Mouse (Mus musculus) T-helper 2 cell (primary cell): Measurements from ENCODE around the gene Anxa2.

ENCODE experiments used
- in situ Hi-C: fragments of 300-600 bp; cut with MboI, MseI; formaldehyde crosslinking; loops from one replicate; pipeline ENCODE4 v1.15.1; 2025; ENCODE audit warnings: high pct_unique_total_duplicates

Gene Anxa2

GRCm38 (mm10) chr9:69458982-69459381 lies 5.6 kb downstream of the Anxa2 start:
- in situ Hi-C loops = no loop called here

- in situ Hi-C loops = no loop called here
Measured at GRCm38 (mm10) chr9:69459876-69460275, 6.5 kb downstream of the Anxa2 start.

DNA sequence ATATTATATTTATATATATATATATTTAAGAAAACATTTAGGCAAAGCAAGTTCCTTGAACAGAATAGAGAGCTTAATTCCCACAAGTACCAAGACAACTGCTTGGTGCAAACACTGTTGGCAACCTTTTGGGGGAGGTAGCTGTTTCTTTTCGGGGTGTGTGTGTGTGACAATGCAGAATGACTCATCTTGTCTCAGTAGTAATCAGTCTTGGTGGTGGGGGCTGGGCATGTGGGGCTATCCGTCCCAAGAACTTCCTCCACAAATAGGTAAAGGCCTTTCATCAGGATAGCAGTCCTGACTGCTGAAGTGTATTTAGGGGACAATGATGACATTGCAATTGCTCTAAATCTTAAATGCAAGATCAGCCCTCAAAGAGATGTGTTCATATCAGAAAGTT lies 9.6 kb downstream of the Anxa2 start:
- in situ Hi-C loops = no loop called here

GRCm38 (mm10) chr9:69464109-69464756 lies 10.8 kb downstream of the Anxa2 start:
- in situ Hi-C loops = no loop called here

GRCm38 (mm10) chr9:69466098-69466497 lies 12.7 kb downstream of the Anxa2 start:
- in situ Hi-C loops = no loop called here

- in situ Hi-C loops = no loop called here
Measured at GRCm38 (mm10) chr9:69467310-69467939, 14.0 kb downstream of the Anxa2 start.

DNA sequence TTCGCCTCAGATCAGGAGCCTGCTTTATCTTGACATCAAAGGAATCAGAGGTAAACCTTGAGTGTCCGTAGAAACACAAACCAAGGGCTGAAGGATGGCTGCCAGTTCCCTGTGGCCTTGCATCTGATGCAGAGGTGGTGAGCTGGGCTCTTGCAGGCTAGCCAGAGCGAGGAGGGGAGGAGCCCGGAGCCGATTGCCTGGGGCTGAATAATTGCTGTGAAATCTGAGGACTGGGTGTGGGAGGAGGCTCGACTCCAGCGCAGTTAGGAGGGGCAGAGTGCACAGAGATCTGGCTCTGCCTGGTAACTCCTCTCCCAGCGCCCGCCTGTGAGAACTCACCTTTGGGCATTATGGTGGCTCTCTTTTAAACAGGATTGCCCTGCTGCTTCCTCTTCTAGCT lies 15.6 kb downstream of the Anxa2 start:
- in situ Hi-C loops = no loop called here

- in situ Hi-C loops = loop anchor here (5.0 kb wide), 1 partner anchor 33 kb away; no protein-coding TSS in a partner anchor
Measured at GRCm38 (mm10) chr9:69470362-69470761, 16.9 kb downstream of the Anxa2 start.

DNA sequence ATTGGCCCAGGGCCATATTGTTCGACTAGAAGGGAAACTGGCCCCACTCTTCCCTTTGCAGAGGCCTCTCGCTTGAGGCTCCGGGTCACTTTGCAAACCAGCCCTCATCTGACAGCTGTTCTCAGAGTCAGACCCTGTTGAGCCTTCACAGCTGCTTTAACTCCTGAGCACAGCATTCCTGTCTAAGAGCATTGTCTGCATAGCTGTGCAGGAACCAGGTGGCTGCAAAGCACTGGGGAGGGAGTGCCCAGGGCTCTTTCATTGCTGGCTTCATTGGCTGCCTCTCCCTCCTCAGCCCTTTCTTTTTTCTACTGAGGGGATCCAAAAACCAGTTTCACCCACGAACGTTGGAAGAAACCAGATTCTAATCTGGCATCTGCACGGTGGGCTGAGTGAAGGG lies 17.5 kb downstream of the Anxa2 start:
- in situ Hi-C loops = loop anchor here (5.0 kb wide), 1 partner anchor 34 kb away; no protein-coding TSS in a partner anchor

DNA sequence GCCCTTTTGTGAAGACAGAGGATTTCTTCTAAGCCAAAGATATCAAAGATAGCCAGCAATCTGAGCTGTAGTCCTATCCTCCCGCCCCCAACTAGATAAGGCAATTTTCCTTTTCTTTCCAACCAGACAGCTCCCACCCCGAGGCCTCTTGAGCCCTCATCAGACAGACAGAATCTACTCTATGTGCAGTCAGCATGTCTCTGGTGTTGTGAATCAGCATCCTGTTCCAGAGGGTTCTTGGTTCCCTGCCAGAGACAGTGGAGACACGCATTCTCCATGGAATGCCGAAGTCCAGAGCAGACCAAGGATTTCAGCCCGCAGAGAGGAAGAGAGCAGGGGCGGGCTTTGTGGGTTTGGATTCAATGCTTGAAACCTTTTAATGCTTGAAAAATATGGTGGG lies 19.3 kb downstream of the Anxa2 start:
- in situ Hi-C loops = loop anchor here (5.0 kb wide), 1 partner anchor 35 kb away; no protein-coding TSS in a partner anchor

DNA sequence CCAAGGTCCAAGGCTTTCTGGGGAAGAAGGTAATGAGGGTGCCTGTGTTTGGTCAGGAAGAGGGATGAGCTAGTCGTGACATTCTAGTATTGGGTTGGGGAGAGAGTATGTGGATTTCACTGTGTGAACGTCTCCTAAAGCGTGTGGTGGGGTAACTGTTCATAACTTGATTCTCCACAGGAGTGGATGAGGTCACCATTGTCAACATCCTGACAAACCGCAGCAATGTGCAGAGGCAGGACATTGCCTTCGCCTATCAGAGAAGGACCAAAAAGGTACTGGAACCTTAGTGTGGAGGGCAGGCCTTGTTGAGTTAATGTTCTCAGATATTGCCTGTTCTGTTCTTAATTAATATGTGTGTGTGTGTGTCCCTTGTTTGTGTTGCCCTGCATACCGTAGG lies 22.5 kb downstream of the Anxa2 start:
- in situ Hi-C loops = no loop called here

DNA sequence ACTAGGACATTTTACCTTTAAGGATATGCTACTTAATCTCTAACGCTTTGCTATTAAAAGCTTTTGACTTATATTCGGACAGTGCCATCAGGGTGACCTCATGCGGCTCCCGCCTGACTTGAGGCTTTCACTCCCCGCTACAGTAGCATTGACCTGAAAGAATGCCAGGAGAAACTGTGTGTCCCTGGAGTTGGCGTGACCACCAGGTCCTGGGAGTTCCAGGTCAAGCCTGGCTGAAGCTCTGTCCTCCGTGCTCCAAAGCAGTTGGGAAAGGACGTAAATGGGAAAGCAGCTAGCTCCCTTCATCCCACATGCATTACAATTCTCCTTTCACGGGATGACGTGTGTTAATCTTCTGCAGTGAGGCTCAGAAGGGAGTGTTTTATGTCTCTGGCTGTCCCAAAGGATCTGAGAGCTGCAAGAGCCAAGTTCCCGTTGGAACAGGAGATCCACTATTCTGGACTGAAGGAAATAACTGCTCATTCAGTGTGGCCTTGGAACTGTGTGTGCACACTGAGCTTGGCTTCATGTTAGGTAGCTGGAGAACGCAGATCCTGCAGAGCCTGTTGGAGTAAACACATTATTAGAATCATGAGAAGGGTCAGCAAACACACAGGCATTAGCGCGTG lies 23.9 kb downstream of the Anxa2 start:
- in situ Hi-C loops = no loop called here

DNA sequence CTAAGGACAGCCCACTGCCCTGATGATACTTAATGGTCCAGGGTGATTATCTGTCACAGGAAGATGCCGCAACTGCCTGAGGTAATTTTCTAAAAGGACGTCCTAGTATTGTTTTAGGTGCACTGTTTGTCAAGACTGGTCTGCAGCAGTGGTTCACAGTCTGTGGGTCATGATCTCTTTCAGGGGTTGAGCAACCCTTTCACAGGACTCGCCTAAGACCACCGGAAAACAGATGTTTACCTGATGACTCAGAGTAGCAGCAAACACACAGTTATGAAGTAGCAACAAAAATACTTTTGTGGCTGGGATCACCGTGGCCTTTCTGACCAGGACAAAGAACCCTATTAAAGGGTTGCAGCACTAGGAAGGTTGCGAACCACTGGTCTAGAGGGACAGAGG lies 24.4 kb downstream of the Anxa2 start:
- in situ Hi-C loops = no loop called here

DNA sequence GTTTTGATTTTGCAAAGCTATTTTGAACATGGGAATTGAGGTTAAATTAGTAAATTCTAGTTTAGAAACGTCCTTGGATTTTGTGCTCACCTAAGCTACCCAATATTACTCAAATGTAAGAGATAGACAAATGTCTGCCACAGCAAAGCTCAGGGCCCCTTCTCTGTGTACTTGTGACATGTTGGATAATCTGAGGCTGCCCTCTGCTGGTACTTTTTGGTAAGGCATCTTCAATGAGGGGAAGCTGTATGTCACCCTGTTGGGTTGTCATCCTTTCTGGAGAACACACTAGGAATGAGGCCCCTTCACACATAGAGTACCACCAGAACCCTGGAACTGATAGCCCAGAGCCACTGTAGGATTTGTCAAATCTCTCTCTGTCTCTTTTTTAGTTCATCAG lies 26.9 kb downstream of the Anxa2 start:
- in situ Hi-C loops = no loop called here

GRCm38 (mm10) chr9:69483811-69484210 lies 30.4 kb downstream of the Anxa2 start:
- in situ Hi-C loops = no loop called here

- in situ Hi-C loops = loop anchor here (5.0 kb wide), 1 partner anchor 119 kb away; no protein-coding TSS in a partner anchor
Measured at GRCm38 (mm10) chr9:69486140-69486539, 32.7 kb downstream of the Anxa2 start.

DNA sequence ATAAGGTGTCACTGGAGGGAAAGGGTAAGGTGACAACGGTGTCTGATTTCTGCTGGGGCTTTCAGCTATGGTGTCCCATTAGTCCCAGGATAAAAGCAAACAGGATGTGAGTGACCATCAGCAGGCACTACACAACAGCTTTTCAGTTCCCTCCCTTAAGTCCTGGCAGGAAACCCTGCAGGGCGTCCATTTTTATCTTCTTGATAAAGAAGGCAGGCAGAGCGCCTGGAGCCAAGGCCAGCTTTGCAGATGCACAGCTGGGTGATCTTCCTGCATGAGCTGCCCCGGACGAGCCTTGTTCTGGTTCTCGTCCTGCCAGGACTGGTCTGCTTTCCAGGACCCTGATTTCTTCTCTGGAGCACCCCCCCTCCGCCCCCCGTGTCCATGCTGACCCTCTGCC lies 35.1 kb downstream of the Anxa2 start:
- in situ Hi-C loops = loop anchor here (5.0 kb wide), 1 partner anchor 121 kb away; no protein-coding TSS in a partner anchor

DNA sequence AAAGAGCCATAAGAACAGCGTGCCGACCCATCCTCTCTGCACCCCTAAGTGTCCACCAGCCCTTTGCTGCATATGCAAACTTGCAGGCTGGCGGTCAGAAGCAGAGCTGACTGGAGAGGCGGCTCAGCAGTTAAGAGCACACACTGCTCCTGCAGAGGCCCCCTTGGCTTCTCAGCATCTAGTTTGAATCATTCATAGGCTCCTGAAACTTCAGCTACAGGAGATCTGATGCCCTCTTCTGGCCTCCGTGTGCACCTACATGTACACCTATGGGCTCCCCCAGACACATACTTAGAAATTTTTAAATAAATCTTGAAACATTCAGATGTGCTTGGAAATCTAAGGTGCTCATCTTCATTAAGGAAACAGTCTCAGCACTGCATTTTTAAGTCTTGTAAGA lies 35.6 kb downstream of the Anxa2 start:
- in situ Hi-C loops = loop anchor here (5.0 kb wide), 1 partner anchor 122 kb away; no protein-coding TSS in a partner anchor

DNA sequence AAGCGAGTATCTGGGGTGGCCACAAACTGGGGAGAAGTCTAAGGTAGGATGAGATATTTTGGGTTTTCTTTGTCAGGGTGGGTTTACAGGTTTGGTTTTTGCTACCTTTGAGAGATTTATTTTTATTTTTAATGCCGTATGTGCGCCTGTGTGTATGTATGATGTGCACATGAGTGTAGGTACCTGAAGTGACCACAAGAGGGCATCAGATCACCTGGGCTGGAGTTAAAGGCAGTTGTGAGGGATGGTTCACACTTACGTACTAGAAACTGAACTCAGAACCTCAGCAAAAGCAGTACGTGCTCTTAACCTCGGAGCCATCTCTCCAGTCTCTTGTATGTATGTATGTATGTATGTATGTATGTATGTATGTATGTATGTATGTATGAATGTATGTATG lies 39.4 kb downstream of the Anxa2 start:
- in situ Hi-C loops = no loop called here

- in situ Hi-C loops = loop anchor here (10.0 kb wide), 1 partner anchor 472 kb away; no protein-coding TSS in a partner anchor
Measured at GRCm38 (mm10) chr9:69502504-69502903, 49.1 kb downstream of the Anxa2 start.

GRCm38 (mm10) chr9:69505611-69506010 lies 52.2 kb downstream of the Anxa2 start:
- in situ Hi-C loops = loop anchor here (10.0 kb wide), 1 partner anchor 469 kb away; no protein-coding TSS in a partner anchor

DNA sequence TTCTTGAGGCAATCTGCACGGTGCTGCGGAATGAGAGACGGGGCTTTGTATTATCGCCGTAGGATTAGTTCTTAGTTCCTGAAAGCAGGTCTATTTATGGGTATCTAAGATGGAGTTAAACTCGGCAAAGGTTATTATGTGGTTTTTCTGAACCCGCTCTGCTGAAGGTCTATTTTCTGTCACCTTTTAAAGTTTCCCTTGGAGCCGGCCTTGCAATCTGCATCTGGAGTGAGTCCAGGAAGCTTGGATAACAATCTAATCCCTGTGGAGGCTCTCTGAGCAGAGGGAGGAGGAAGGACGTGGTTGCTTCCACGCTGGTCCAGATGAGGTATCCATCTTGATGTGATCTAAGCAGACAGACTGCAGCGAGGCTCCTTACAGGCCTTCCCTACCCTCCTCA lies 53.8 kb downstream of the Anxa2 start:
- in situ Hi-C loops = loop anchor here (10.0 kb wide), 1 partner anchor 468 kb away; no protein-coding TSS in a partner anchor
